ENCODE assay signal across 8 mouse cellular contexts in genomic region chr4:133058123-133058453, GRCm38 (mm10). TPM values are rescaled to one million over a fixed set of nuclear protein-coding genes. Genes with fewer than 3 reads are reported as not detected.
DNase-seq lines count a peak whose midpoint lies in the region; ATAC-seq and TF ChIP-seq lines count a peak whose summit lies in the region.
"Had no signal": no experiment of that assay in that cellular context is flagged by ENCODE, and none has a peak within 500 bp of the region (broad histone marks: within the 10 kb centered on the region; RNA-seq: fewer than 3 reads in every experiment).

No protein-coding gene starts in this region.

- no peak for TF ChIP-seq POLR2A in CH12.LX (IDR thresholded peaks at IDR 0.05; ENCODE audit: low read depth, low read length)

- dilution Hi-C loops in CH12.LX (cut with MboI; ENCODE audit: extremely low pct_ligation_motif_present, extremely low pct_unique_long_range_greater_than_20kb, low sequenced_read_pairs) = no loop called here

- H3K79me2 ChIP-seq in CH12.LX (replicated peaks; ENCODE audit: control insufficient read depth, extremely low read depth, insufficient read depth, poor library complexity, severe bottlenecking) = no peaks in the 10 kb centered on the region

- ATAC-seq in kidney, embryonic 14.5 days (ENCODE audit: low FRiP score, low TSS enrichment) = no peak
- ATAC-seq in limb, embryonic 15.5 days (ENCODE audit: insufficient number of reproducible peaks, low FRiP score, low TSS enrichment, low read depth) = no peak
- no peak for ATAC-seq in forebrain, embryonic 15.5 days (replicated peaks)
- ATAC-seq: midbrain, embryonic 13.5 days had no signal

- H3K27ac ChIP-seq in kidney, embryonic 14.5 days (ENCODE audit: low read depth, low read length) = peak overlapping the region; percentile 60; the same call in 1 of the 2 replicates
- peak overlapping the region; percentile 69; the same call in 1 of the 2 replicates for H3K27ac ChIP-seq in CH12.LX (ENCODE audit: insufficient read depth, low read depth)
- peak overlapping the region; percentile 81 for H3K27ac ChIP-seq in limb, embryonic 15.5 days
- no peak overlapping the region for H3K27ac ChIP-seq in forebrain, embryonic 15.5 days (replicated peaks)
- H3K27ac ChIP-seq: midbrain, embryonic 13.5 days had no signal

- H3K27me3 ChIP-seq in kidney, embryonic 14.5 days (ENCODE audit: control insufficient read depth, insufficient read depth, low read length) = no peaks in the 10 kb centered on the region
- H3K27me3 ChIP-seq in CH12.LX (replicated peaks) = no peaks in the 10 kb centered on the region
- no peaks in the 10 kb centered on the region for H3K27me3 ChIP-seq in limb, embryonic 15.5 days
- H3K27me3 ChIP-seq in forebrain, embryonic 15.5 days = no peaks in the 10 kb centered on the region
- H3K27me3 ChIP-seq: midbrain, embryonic 13.5 days had no signal

- 86% methylated on average over 4 of the region's 4 CpGs for WGBS in kidney, embryonic 14.5 days
- WGBS in limb, embryonic 15.5 days = 91% methylated on average over 4 of the region's 4 CpGs
- 94% methylated on average over 4 of the region's 4 CpGs for WGBS in forebrain, embryonic 15.5 days

- H3K9ac ChIP-seq in kidney, embryonic 14.5 days (ENCODE audit: low read depth, low read length) = no peak overlapping the region
- no peak overlapping the region for H3K9ac ChIP-seq in CH12.LX (ENCODE audit: insufficient read depth, low read depth)
- H3K9ac ChIP-seq in limb, embryonic 15.5 days = no peak overlapping the region
- H3K9ac ChIP-seq in forebrain, embryonic 15.5 days (replicated peaks) = no peak overlapping the region

- no peak overlapping the region for H3K4me3 ChIP-seq in kidney, embryonic 14.5 days (ENCODE audit: low read length)
- H3K4me3 ChIP-seq in CH12.LX (replicated peaks in 1 of 3; ENCODE audit: low read depth in 2 of 3, low read length in 2 of 3, poor library complexity in 1 of 3) = no peak overlapping the region
- H3K4me3 ChIP-seq in limb, embryonic 15.5 days = no peak overlapping the region
- no peak overlapping the region for H3K4me3 ChIP-seq in forebrain, embryonic 15.5 days
- H3K4me3 ChIP-seq: midbrain, embryonic 13.5 days had no signal

- no peak for TF ChIP-seq RAD21 in CH12.LX (IDR thresholded peaks at IDR 0.05; ENCODE audit: low read depth, low read length)

- no peak for DNase-seq in kidney, postnatal 14 days
- no peak for DNase-seq in CH12.LX (ENCODE audit: extremely low read depth)
- DNase-seq in brain, adult 2 months (ENCODE audit: low read depth, low spot score) = peak; percentile 44
- no peak for DNase-seq in urinary bladder, postnatal 36 days (ENCODE audit: low spot score in 2 of 2)

- peaks cover 53% of the 10 kb centered on the region for H3K4me1 ChIP-seq in kidney, embryonic 14.5 days (ENCODE audit: control insufficient read depth, insufficient read depth, low read length)
- peaks cover 23 to 54% of the 10 kb centered on the region in 2 experiments for H3K4me1 ChIP-seq in CH12.LX (ENCODE audit: control insufficient read depth in 1 of 2, insufficient read depth in 2 of 2)
- peaks cover 70% of the 10 kb centered on the region for H3K4me1 ChIP-seq in limb, embryonic 15.5 days
- H3K4me1 ChIP-seq in forebrain, embryonic 15.5 days = peaks cover 9% of the 10 kb centered on the region; the same call in 1 of the 2 replicates

- H3K9me3 ChIP-seq in kidney, embryonic 14.5 days (ENCODE audit: control insufficient read depth, low read length) = no peaks in the 10 kb centered on the region
- H3K9me3 ChIP-seq in CH12.LX (replicated peaks; ENCODE audit: low read length) = no peaks in the 10 kb centered on the region
- H3K9me3 ChIP-seq in limb, embryonic 15.5 days = no peaks in the 10 kb centered on the region
- no peaks in the 10 kb centered on the region for H3K9me3 ChIP-seq in forebrain, embryonic 15.5 days
- H3K9me3 ChIP-seq: midbrain, embryonic 13.5 days had no signal

- in situ Hi-C loops in CH12.LX (cut with MboI; ENCODE audit: low pct_ligation_motif_present, low pct_unique_long_range_greater_than_20kb, low sequenced_read_pairs) = no loop called here

- H3K4me2 ChIP-seq in kidney, embryonic 14.5 days (replicated peaks; ENCODE audit: low read depth, low read length) = no peak overlapping the region
- peak overlapping the region; percentile 43; the same call in 1 of the 2 replicates for H3K4me2 ChIP-seq in CH12.LX (ENCODE audit: insufficient read depth, low read depth, poor library complexity, severe bottlenecking)
- H3K4me2 ChIP-seq in limb, embryonic 15.5 days = no peak overlapping the region
- no peak overlapping the region for H3K4me2 ChIP-seq in forebrain, embryonic 15.5 days (replicated peaks)
- H3K4me2 ChIP-seq: midbrain, embryonic 13.5 days had no signal

- H3K36me3 ChIP-seq in kidney, embryonic 14.5 days (ENCODE audit: control insufficient read depth, insufficient read depth, low read length) = peaks cover 43% of the 10 kb centered on the region
- H3K36me3 ChIP-seq in CH12.LX (replicated peaks in 1 of 2; ENCODE audit: control insufficient read depth in 1 of 2, insufficient read depth in 1 of 2, low read length in 1 of 2) = peaks cover 22 to 76% of the 10 kb centered on the region in 2 experiments
- H3K36me3 ChIP-seq in limb, embryonic 15.5 days = peaks cover 55% of the 10 kb centered on the region
- H3K36me3 ChIP-seq in forebrain, embryonic 15.5 days = peaks cover 28% of the 10 kb centered on the region

- no peak for TF ChIP-seq EP300 in CH12.LX (IDR thresholded peaks at IDR 0.05; ENCODE audit: low read length)

- no peak for TF ChIP-seq CTCF in CH12.LX (conservative IDR thresholded peaks at IDR 0.05 in 1 of 2, IDR thresholded peaks at IDR 0.05 in 1 of 2; ENCODE audit: low read depth in 2 of 2, low read length in 2 of 2)

TF ChIP-seq in CH12.LX, 34 proteins besides CTCF, POLR2A, EP300 and RAD21:
- TF ChIP-seq UBTF (IDR thresholded peaks at IDR 0.05; ENCODE audit: low read depth, low read length) (no peak), IRF4 (IDR thresholded peaks at IDR 0.05; ENCODE audit: low read depth, low read length) (no peak), KAT2A (IDR thresholded peaks at IDR 0.05; ENCODE audit: insufficient replicate concordance, low read length) (no peak), USF2 (conservative IDR thresholded peaks at IDR 0.05; ENCODE audit: low read depth, low read length) (no peak), MXI1 (IDR thresholded peaks at IDR 0.05; ENCODE audit: low read depth, low read length) (no peak), JUN (IDR thresholded peaks at IDR 0.05; ENCODE audit: insufficient read depth, low read depth, low read length) (no peak), ZMIZ1 (IDR thresholded peaks at IDR 0.05; ENCODE audit: low read depth, low read length) (no peak), TCF12 (IDR thresholded peaks at IDR 0.05; ENCODE audit: low read depth, low read length) (no peak), CHD2 (IDR thresholded peaks at IDR 0.05; ENCODE audit: low read length) (no peak), MAX (IDR thresholded peaks at IDR 0.05; ENCODE audit: low read length) (no peak), POLR2AphosphoS2 (IDR thresholded peaks at IDR 0.05; ENCODE audit: low read depth, low read length) (no peak), SIN3A (IDR thresholded peaks at IDR 0.05; ENCODE audit: low read length) (no peak), HCFC1 (IDR thresholded peaks at IDR 0.05; ENCODE audit: low read depth, low read length) (no peak), ELF1 (IDR thresholded peaks at IDR 0.05; ENCODE audit: low read depth, low read length) (no peak), CHD1 (IDR thresholded peaks at IDR 0.05; ENCODE audit: low read depth, low read length) (no peak), E2F4 (IDR thresholded peaks at IDR 0.05; ENCODE audit: insufficient replicate concordance, low read depth, low read length) (no peak), GABPA (IDR thresholded peaks at IDR 0.05; ENCODE audit: insufficient replicate concordance, low read depth, low read length) (no peak), BHLHE40 (IDR thresholded peaks at IDR 0.05; ENCODE audit: low read depth, low read length) (no peak)

RNA-seq across cellular contexts. Expression of gene Ahdc1, which starts 47.0 kb away (rescaled TPM):
- polyA plus RNA-seq in kidney, embryonic 14.5 days (2014; fragmentation: Nextera tagmentation; extraction: Ambion mirVana) = 11.3 and 12.1 TPM in 2 replicates
- 7.8 and 8.4 TPM in 2 replicates for total RNA-seq in CH12.LX (2012; rRNA removed)
- total RNA-seq in CH12.LX (2014; rRNA removed) = 1.0 and 1.6 TPM in 2 replicates
- 16.1 and 19.9 TPM in 2 replicates for polyA plus RNA-seq in CH12.LX (2012; ENCODE audit: insufficient read length, low read depth)
- 10.7 and 13.2 TPM in 2 replicates for polyA plus RNA-seq in limb, embryonic 15.5 days (2015; fragmentation: Nextera tagmentation; extraction: Ambion mirVana)
- polyA plus RNA-seq in forebrain, embryonic 15.5 days (2015; fragmentation: Nextera tagmentation; extraction: Ambion mirVana) = 14.2 and 17.0 TPM in 2 replicates
